Mouse (Mus musculus) heart, embryonic 16.5 days (tissue): ENCODE data around the gene Tctn1. TPM values are rescaled to one million over a fixed set of nuclear protein-coding genes. Genes with fewer than 3 reads are reported as not detected.

ENCODE experiments used
- ATAC-seq: fragments of 200-750 bp; cut with Nextera tagmentation; replicated peaks from 2 replicates; pipeline ENCODE4 v1.8.0; 2017; ENCODE audit warnings: moderate number of reproducible peaks; ENCODE audit not compliant: insufficient read depth, low FRiP score; ENCODE audit errors: extremely low read depth
- H3K27ac ChIP-seq: fragments of 300-500 bp; sonication (generic); 2 replicates; pipeline ENCODE4 v1.5.1; 2014; ENCODE audit warnings: mild to moderate bottlenecking, low read length, control low read depth, moderate library complexity
- H3K27me3 ChIP-seq: fragments of 300-500 bp; sonication (generic); 2 replicates; pipeline ENCODE4 v1.6.1; 2014; ENCODE audit warnings: low read length, mixed read lengths; ENCODE audit not compliant: control insufficient read depth, insufficient read depth
- H3K36me3 ChIP-seq: fragments of 300-500 bp; sonication (generic); 2 replicates; pipeline ENCODE4 v1.6.1; 2014; ENCODE audit not compliant: control insufficient read depth, insufficient read depth
- H3K4me1 ChIP-seq: fragments of 300-500 bp; sonication (generic); 2 replicates; pipeline ENCODE4 v1.6.1; 2014; ENCODE audit warnings: low read length, mixed read lengths; ENCODE audit not compliant: control insufficient read depth, insufficient read depth
- H3K4me2 ChIP-seq: fragments of 300-500 bp; sonication (generic); 2 replicates; pipeline ENCODE4 v1.6.1; 2014; ENCODE audit warnings: low read depth, mild to moderate bottlenecking, control low read depth, low read length
- H3K4me3 ChIP-seq: fragments of 300-500 bp; sonication (generic); 2 replicates; pipeline ENCODE4 v1.5.1; 2014; ENCODE audit warnings: mild to moderate bottlenecking, control low read depth, low read length
- H3K9ac ChIP-seq: fragments of 300-500 bp; sonication (generic); 2 replicates; pipeline ENCODE4 v1.6.1; 2014; ENCODE audit warnings: low read length, control low read depth
- H3K9me3 ChIP-seq: fragments of 300-500 bp; sonication (generic); replicated peaks from 2 replicates; pipeline ENCODE4 v1.6.1; 2016; ENCODE audit warnings: low read length; ENCODE audit not compliant: control insufficient read depth
- WGBS: fragments of 180-500 bp; shearing (Covaris S2); extraction: QIAGEN DNeasy Blood & Tissue Kit; methylation state at CpG from one replicate; pipeline ENCODE4 v1.1.7; 2014; 5-methylcytosine and 5-hydroxymethylcytosine counted together
- polyA plus RNA-seq: library from polyadenylated mRNA; unstranded; fragments of >200 nt; fragmentation: Nextera tagmentation; extraction: Ambion mirVana; gene quantifications from 2 replicates; pipeline ENCODE4 v1.2.1, GENCODE M21; 2015

Tctn1 gene
- polyA plus RNA-seq, 1 experiment from 2014 or later: 2.9 TPM

DNA sequence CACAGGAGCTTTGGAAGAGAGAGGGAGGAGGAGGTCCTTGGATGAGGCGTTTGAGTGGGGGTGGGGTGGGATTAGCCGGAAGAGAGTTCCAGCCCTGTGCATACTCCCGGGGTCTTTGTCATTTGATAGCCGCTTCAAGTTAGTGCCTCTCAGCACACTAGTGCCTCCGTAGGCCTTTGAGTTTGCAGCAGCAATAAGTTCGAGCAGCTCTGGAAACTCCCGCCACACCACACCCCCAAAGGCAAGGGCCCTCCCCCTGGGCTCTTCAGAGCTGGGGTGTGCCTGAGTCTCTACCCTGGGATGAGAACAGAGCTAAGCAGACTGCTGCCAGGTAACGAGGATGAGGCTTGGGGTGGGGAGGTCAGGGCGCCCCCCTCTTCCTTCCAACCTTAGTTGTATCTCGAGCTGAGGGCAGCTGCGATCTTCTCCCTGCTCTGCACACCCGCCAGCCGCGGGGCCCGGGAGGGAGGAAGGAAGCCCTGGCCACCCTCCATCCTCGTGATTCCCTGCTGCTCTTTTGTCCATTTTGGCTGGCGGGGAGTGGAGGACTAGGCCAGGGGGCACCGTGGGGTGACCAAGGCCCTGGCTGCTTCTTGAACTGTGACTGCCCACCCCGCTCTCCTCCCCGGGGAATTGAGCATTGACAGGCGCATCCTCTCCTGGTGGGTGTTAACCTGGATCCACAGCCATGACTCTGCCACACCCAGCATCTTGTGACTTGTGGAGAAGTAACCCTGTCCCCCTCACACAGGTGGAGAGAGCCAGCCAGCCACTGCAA is 54.5 kb downstream of the Tctn1 start:
- no peaks in the 10 kb centered on the region for H3K9me3 ChIP-seq
- peaks cover 8% of the 10 kb centered on the region for H3K4me1 ChIP-seq
- H3K27me3 ChIP-seq: no peaks in the 10 kb centered on the region
- peak overlapping the region; percentile 63 for H3K4me2 ChIP-seq
- 9% methylated on average over 21 of the region's 21 CpGs for WGBS
- peak overlapping the region; percentile 62 for H3K9ac ChIP-seq
- peak overlapping the region; percentile 11; the same call in 1 of the 2 replicates for H3K27ac ChIP-seq
- H3K36me3 ChIP-seq: no peaks in the 10 kb centered on the region
- peak overlapping the region; percentile 42 for H3K4me3 ChIP-seq
- ATAC-seq: peak; percentile 77

- 65% methylated on average over 6 of the region's 6 CpGs for WGBS
- Histone ChIP-seq H3K9me3 (no peaks in the 10 kb centered on the region), H3K4me1 (peaks cover 8% of the 10 kb centered on the region), H3K4me3 (no peak overlapping the region), H3K9ac (no peak overlapping the region), H3K36me3 (no peaks in the 10 kb centered on the region), H3K4me2 (no peak overlapping the region), H3K27me3 (no peaks in the 10 kb centered on the region), H3K27ac (peak overlapping the region; percentile 7; the same call in 1 of the 2 replicates)
- no peak for ATAC-seq
These were observed 55.4 kb downstream of the Tctn1 start for GRCm38 (mm10) chr5:122208909-122209308.

DNA sequence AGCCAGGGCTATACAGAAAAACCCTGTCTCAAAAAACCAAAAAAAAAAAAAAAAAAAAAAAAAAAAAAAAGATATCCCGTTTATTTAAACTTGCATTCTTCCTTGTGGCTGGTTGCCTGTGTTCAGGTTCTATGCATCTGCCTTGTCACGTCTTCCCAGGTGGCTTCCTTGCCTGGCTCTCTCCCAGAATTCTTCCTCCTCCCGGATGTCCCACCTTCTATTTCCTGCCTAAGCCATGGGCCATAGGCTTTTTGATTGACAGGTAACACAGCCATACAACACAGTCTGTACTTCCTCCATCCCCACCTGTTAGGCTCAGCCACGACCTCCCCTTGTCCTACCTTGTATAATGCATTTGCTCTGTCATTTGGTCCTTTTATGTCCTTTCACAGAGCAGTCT is 57.8 kb downstream of the Tctn1 start, which contains the start of gene Hvcn1:
Gene Hvcn1 (plus strand): TSS at position 330 of the 400 bp plus-strand sequence.
- Histone ChIP-seq H3K4me1 (peaks cover 8% of the 10 kb centered on the region), H3K9ac (no peak within 1 kb of the TSS), H3K27me3 (no peaks in the 10 kb centered on the region), H3K4me2 (no peak within 1 kb of the TSS), H3K4me3 (no peak within 1 kb of the TSS), H3K36me3 (no peaks in the 10 kb centered on the region), H3K27ac (no peak within 1 kb of the TSS), H3K9me3 (no peaks in the 10 kb centered on the region)
- 64% methylated on average over 4 of the region's 4 CpGs for WGBS
- no peak for ATAC-seq

- Histone ChIP-seq H3K4me2 (no peak overlapping the region), H3K4me1 (no peaks in the 10 kb centered on the region), H3K27ac (no peak overlapping the region), H3K36me3 (no peaks in the 10 kb centered on the region), H3K27me3 (no peaks in the 10 kb centered on the region), H3K9ac (no peak overlapping the region), H3K9me3 (no peaks in the 10 kb centered on the region; the same call in 1 of the 2 replicates), H3K4me3 (no peak overlapping the region)
- 41% methylated on average over 2 of the region's 2 CpGs for WGBS
- no peak for ATAC-seq
These were observed 60.1 kb downstream of the Tctn1 start for GRCm38 (mm10) chr5:122204180-122204579.

DNA sequence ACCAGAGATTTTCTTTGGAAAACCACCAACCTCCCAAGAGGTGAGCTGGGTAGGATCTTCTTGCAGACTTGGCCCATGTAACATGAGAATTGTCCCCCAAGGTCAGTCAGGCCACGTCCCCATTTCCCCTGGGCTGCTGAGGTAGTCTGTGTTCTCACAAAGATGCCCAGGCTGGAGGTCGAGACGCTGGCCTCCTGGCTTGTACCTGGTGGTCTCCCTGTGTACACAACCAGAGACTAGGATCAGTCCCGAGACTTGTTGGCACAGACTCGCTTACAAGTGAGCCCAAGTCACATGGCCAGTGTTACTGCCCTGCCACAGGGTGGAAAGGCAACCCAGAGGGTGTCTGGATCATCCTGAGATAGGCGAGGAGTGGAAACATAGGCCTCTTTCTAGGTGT is 62.4 kb downstream of the Tctn1 start:
- Histone ChIP-seq H3K36me3 (no peaks in the 10 kb centered on the region), H3K27me3 (no peaks in the 10 kb centered on the region), H3K4me3 (no peak overlapping the region), H3K4me1 (no peaks in the 10 kb centered on the region), H3K27ac (no peak overlapping the region), H3K9ac (no peak overlapping the region), H3K4me2 (no peak overlapping the region), H3K9me3 (no peaks in the 10 kb centered on the region; the same call in 1 of the 2 replicates)
- WGBS: 77% methylated on average over 6 of the region's 6 CpGs
- no peak for ATAC-seq

GRCm38 (mm10) chr5:122200872-122201271 is 63.4 kb downstream of the Tctn1 start:
- Histone ChIP-seq H3K36me3 (no peaks in the 10 kb centered on the region), H3K9ac (no peak overlapping the region), H3K4me3 (no peak overlapping the region), H3K27ac (no peak overlapping the region), H3K4me2 (no peak overlapping the region), H3K27me3 (no peaks in the 10 kb centered on the region), H3K9me3 (no peaks in the 10 kb centered on the region; the same call in 1 of the 2 replicates), H3K4me1 (no peaks in the 10 kb centered on the region)
- 92% methylated on average over 4 of the region's 4 CpGs for WGBS
- no peak for ATAC-seq

GRCm38 (mm10) chr5:122192347-122192746 is 71.9 kb downstream of the Tctn1 start:
- no peaks in the 10 kb centered on the region for H3K36me3 ChIP-seq
- no peak overlapping the region for H3K27ac ChIP-seq
- no peak overlapping the region for H3K4me2 ChIP-seq
- H3K27me3 ChIP-seq: no peaks in the 10 kb centered on the region
- H3K9ac ChIP-seq: no peak overlapping the region
- ATAC-seq: no peak
- H3K4me3 ChIP-seq: no peak overlapping the region
- no peaks in the 10 kb centered on the region for H3K9me3 ChIP-seq
- H3K4me1 ChIP-seq: no peaks in the 10 kb centered on the region
- 42% methylated on average over 3 of the region's 4 CpGs for WGBS

DNA sequence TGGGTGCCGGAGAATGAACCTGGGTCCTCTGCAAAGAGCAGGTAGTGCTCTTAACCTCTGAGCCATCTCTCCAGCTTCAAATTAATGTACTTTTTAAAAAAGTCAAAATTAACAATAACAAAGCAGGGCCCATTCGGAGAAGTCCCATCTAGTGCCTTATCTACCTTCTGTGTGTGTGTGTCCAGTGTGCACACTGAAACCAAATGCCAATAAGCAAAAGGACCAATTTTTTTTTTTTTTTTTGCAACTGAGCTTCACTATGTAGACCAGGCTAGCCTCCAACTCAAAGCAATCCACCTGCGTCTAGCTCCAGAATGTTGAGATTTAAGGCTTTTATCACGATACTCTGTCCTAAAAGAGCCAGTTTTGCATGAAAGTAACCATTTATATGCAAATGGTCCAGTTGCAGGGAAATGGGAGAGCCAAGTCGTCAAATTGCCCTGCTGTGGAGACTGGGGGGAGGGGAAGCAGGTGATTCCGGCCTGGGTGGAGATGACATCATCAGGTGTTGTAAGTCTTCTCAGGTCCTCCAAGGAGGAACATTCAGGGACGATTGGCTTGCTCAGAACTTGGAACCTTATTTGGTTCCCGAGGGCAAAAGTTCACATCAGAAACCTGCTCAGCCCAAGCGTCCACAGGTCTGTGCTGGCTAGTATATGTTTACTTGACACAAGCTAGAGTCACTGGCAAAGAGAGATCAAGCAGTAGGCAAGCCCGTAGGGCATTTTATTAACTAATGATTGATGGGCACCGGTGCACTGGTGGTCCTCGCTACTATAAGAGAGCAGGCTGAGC is 72.8 kb downstream of the Tctn1 start:
- no peaks in the 10 kb centered on the region for H3K9me3 ChIP-seq
- WGBS: 75% methylated on average over 12 of the region's 12 CpGs
- no peak overlapping the region for H3K4me2 ChIP-seq
- no peaks in the 10 kb centered on the region for H3K36me3 ChIP-seq
- H3K9ac ChIP-seq: no peak overlapping the region
- no peaks in the 10 kb centered on the region for H3K4me1 ChIP-seq
- no peak for ATAC-seq
- H3K4me3 ChIP-seq: no peak overlapping the region
- H3K27ac ChIP-seq: no peak overlapping the region
- no peaks in the 10 kb centered on the region for H3K27me3 ChIP-seq

GRCm38 (mm10) chr5:122190465-122190864 is 73.8 kb downstream of the Tctn1 start:
- Histone ChIP-seq H3K27ac (no peak overlapping the region), H3K9ac (no peak overlapping the region), H3K9me3 (no peaks in the 10 kb centered on the region), H3K4me2 (no peak overlapping the region), H3K4me1 (no peaks in the 10 kb centered on the region), H3K36me3 (no peaks in the 10 kb centered on the region), H3K27me3 (no peaks in the 10 kb centered on the region), H3K4me3 (no peak overlapping the region)
- 63% methylated on average over 7 of the region's 7 CpGs for WGBS
- ATAC-seq: no peak
